Mouse (Mus musculus) heart, postnatal 0 days (tissue): ENCODE measurements around the gene Glo1.
"Not testable (repeated sequence)": the region's sequence is repeated elsewhere in the genome, so short reads cannot be mapped to it uniquely, and the experiment has no call there.

Experiments used
- CTCF ChIP-seq: IDR thresholded peaks from 2 replicates; pipeline ENCODE4 v1.5.1; 2016; ENCODE audit warnings: antibody characterized with exemption, control low read depth, low read depth
- EP300 ChIP-seq: IDR thresholded peaks from 2 replicates; pipeline ENCODE4 v1.6.1; 2016; ENCODE audit warnings: antibody characterized with exemption, low read depth

GRCm38 (mm10) chr17:30626719-30627118 lies at the start of gene Glo1:
- not testable (repeated sequence) for TF ChIP-seq CTCF, EP300
